Mouse (Mus musculus): ENCODE results near the gene Pcdh19. TPM values are rescaled to one million over a fixed set of nuclear protein-coding genes. Genes with fewer than 3 reads are reported as not detected.
A peak's percentile ranks its signal among the peaks of the same experiment; 100 is the strongest.

Gene Pcdh19
- polyA plus RNA-seq, 1 experiment from 2014 or later, result 18.8 TPM

DNA sequence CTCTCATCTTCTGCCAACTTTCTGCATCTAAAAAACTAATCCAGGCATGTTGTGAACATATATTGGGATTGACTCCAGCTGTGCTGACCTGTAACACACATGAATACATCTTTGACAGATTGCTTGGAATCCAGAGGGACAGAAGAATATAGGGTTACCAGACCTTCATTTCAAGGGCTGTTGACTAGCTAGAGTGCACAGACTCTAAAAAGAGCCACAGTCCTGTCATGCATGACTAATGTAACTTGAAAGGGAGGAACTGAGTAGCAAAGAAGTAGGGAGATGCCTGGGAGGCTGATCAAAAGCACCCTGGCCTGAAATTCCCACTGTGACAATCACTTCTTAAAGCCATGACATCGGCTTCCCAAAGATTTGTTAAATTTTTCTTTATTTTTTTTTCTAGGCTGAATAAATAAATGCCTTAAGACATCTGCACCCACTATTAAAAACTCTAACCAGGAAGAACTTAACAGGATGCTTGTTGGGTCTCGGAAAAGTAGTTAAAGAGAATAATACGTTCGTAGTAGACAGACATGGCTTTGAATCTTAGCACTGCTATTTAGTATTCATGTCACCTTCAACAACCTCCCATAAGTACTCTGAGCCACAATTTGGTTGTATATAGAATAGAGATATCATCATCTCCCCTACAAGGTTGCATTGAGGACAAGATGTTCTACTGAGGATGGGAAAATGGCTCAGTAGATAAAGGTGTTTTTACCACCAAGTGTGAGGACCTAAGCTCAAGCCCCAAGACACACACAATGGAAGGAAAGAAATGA is 113.0 kb downstream of the Pcdh19 start:
- H3K9ac ChIP-seq (ENCODE audit: low read depth, low read length), result no peak overlapping the region
- no peaks in the 10 kb centered on the region for H3K9me3 ChIP-seq (ENCODE audit: control insufficient read depth, low read length)
- no peak overlapping the region for H3K4me2 ChIP-seq (ENCODE audit: low read length)
- WGBS, result 26% methylated on average over 4 of the region's 4 CpGs
- no peaks in the 10 kb centered on the region for H3K27me3 ChIP-seq (replicated peaks; ENCODE audit: control insufficient read depth, insufficient read depth, low read length)
- H3K4me1 ChIP-seq (ENCODE audit: control insufficient read depth, insufficient read depth, low read depth, low read length), result no peaks in the 10 kb centered on the region
- no peak overlapping the region for H3K4me3 ChIP-seq (ENCODE audit: low read length)
- no peak overlapping the region for H3K27ac ChIP-seq (ENCODE audit: low read depth, low read length)
- no peaks in the 10 kb centered on the region for H3K36me3 ChIP-seq (ENCODE audit: control insufficient read depth, insufficient read depth, low read length)
- peak; percentile 54; the same call in 1 of the 2 replicates for ATAC-seq

DNA sequence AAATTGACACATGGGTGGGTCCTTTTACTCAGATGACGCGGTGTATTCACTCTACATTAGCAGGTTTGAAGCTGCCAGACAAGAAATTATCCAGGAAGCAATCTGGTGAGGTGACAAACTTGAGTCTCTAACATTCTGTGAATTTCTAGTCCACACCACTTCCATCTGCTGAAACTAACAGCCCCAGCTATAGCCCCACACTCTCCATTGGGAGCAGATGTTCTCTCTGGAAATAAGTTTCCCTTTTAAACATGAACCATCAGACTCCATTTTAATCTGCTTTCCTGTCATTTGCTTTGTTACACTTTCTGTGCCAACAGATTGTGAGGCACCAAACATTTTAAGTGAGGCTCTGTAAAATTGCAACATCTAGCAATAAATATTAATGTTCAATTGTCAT is 123.4 kb downstream of the Pcdh19 start:
- H3K4me3 ChIP-seq (ENCODE audit: low read length), result no peak overlapping the region
- ATAC-seq, result no peak
- H3K27ac ChIP-seq (ENCODE audit: low read depth, low read length), result no peak overlapping the region
- H3K4me2 ChIP-seq (ENCODE audit: low read length), result no peak overlapping the region
- no peaks in the 10 kb centered on the region for H3K9me3 ChIP-seq (ENCODE audit: control insufficient read depth, low read length)
- H3K4me1 ChIP-seq (ENCODE audit: control insufficient read depth, insufficient read depth, low read depth, low read length), result no peaks in the 10 kb centered on the region
- 93% methylated on average over 2 of the region's 2 CpGs for WGBS
- H3K9ac ChIP-seq (ENCODE audit: low read depth, low read length), result no peak overlapping the region
- H3K36me3 ChIP-seq (ENCODE audit: control insufficient read depth, insufficient read depth, low read length), result no peaks in the 10 kb centered on the region
- H3K27me3 ChIP-seq (replicated peaks; ENCODE audit: control insufficient read depth, insufficient read depth, low read length), result no peaks in the 10 kb centered on the region

Other genes with a start within 250 kb of the Pcdh19 start
- gene Tnmd, start 162.0 kb upstream of the Pcdh19 start, polyA plus RNA-seq (2015; fragmentation: Nextera tagmentation; extraction: Ambion mirVana), result 0.66 and 19.2 TPM in 2 replicates
- gene Tspan6, start 209.4 kb upstream of the Pcdh19 start, polyA plus RNA-seq (2015; fragmentation: Nextera tagmentation; extraction: Ambion mirVana), result 273 and 288 TPM in 2 replicates
- 1.2 and 1.7 TPM in 2 replicates for gene Srpx2, start 219.4 kb upstream of the Pcdh19 start, polyA plus RNA-seq (2015; fragmentation: Nextera tagmentation; extraction: Ambion mirVana)

Data from hindbrain, embryonic 16.5 days (tissue).